Mouse (Mus musculus): Measurements from ENCODE around the gene Olfml1.

- no peak for TF ChIP-seq EP300 (IDR thresholded peaks at IDR 0.05; ENCODE audit: low read depth)
- TF ChIP-seq CTCF (IDR thresholded peaks at IDR 0.05; ENCODE audit: low read depth), result no peak
Observed at GRCm38 (mm10) chr7:107625781-107626180, 58.5 kb downstream of the Olfml1 start.

All from liver, postnatal 0 days (tissue).